Mouse (Mus musculus): Measurements from ENCODE around the gene Irs3. TPM values are rescaled to one million over a fixed set of nuclear protein-coding genes. Genes with fewer than 3 reads are reported as not detected.

Gene Irs3
- polyA plus RNA-seq, 1 experiment: 0.04 TPM

GRCm38 (mm10) chr5:137654746-137655145, 9.2 kb upstream of the Irs3 start:
- Histone ChIP-seq H3K27me3 (ENCODE audit: control insufficient read depth, insufficient read depth, insufficient read length) (no peaks in the 10 kb centered on the region), H3K36me3 (ENCODE audit: control insufficient read depth, insufficient read depth) (no peaks in the 10 kb centered on the region), H3ac (ENCODE audit: control insufficient read depth, insufficient read length) (no peak overlapping the region), H3K4me3 (no peak overlapping the region), H3K79me2 (ENCODE audit: control insufficient read depth, insufficient read depth) (no peaks in the 10 kb centered on the region), H3K4me2 (ENCODE audit: low read depth) (no peak overlapping the region)
- TF ChIP-seq REST (IDR thresholded peaks at IDR 0.05; ENCODE audit: insufficient read depth, insufficient read length) (no peak), TCF3 (IDR thresholded peaks at IDR 0.05; ENCODE audit: insufficient read length, low read depth) (no peak)

GRCm38 (mm10) chr5:137653366-137653765, 7.9 kb upstream of the Irs3 start:
- Histone ChIP-seq H3K4me2 (ENCODE audit: low read depth) (no peak overlapping the region), H3K79me2 (ENCODE audit: control insufficient read depth, insufficient read depth) (no peaks in the 10 kb centered on the region), H3K4me3 (no peak overlapping the region), H3ac (ENCODE audit: control insufficient read depth, insufficient read length) (no peak overlapping the region), H3K27me3 (ENCODE audit: control insufficient read depth, insufficient read depth, insufficient read length) (no peaks in the 10 kb centered on the region), H3K36me3 (ENCODE audit: control insufficient read depth, insufficient read depth) (no peaks in the 10 kb centered on the region)
- TF ChIP-seq MYOD1 (IDR thresholded peaks at IDR 0.05; ENCODE audit: control insufficient read depth in 1 of 3, insufficient read length in 2 of 3, low read depth in 2 of 3) (no peak), MAX (IDR thresholded peaks at IDR 0.05; ENCODE audit: low read depth) (no peak)

GRCm38 (mm10) chr5:137652474-137652873, 7.0 kb upstream of the Irs3 start:
- no peaks in the 10 kb centered on the region for H3K36me3 ChIP-seq (ENCODE audit: control insufficient read depth, insufficient read depth)
- H3ac ChIP-seq (ENCODE audit: control insufficient read depth, insufficient read length): no peak overlapping the region
- TF ChIP-seq TCF3 (IDR thresholded peaks at IDR 0.05; ENCODE audit: insufficient read length, low read depth): no peak
- no peak for TF ChIP-seq MAX (IDR thresholded peaks at IDR 0.05; ENCODE audit: low read depth)
- H3K4me2 ChIP-seq (ENCODE audit: low read depth): no peak overlapping the region
- H3K27me3 ChIP-seq (ENCODE audit: control insufficient read depth, insufficient read depth, insufficient read length): no peaks in the 10 kb centered on the region
- no peak overlapping the region for H3K4me3 ChIP-seq
- no peaks in the 10 kb centered on the region for H3K79me2 ChIP-seq (ENCODE audit: control insufficient read depth, insufficient read depth)

GRCm38 (mm10) chr5:137649669-137650571, 4.4 kb upstream of the Irs3 start:
- H3K27me3 ChIP-seq (ENCODE audit: control insufficient read depth, insufficient read depth, insufficient read length): no peaks in the 10 kb centered on the region
- H3ac ChIP-seq (ENCODE audit: control insufficient read depth, insufficient read length): no peak overlapping the region
- H3K4me2 ChIP-seq (ENCODE audit: low read depth): no peak overlapping the region
- H3K79me2 ChIP-seq (ENCODE audit: control insufficient read depth, insufficient read depth): no peaks in the 10 kb centered on the region
- TF ChIP-seq USF1 (IDR thresholded peaks at IDR 0.05; ENCODE audit: low read depth) (no peak), REST (IDR thresholded peaks at IDR 0.05; ENCODE audit: insufficient read depth, insufficient read length) (no peak), MYOD1 (IDR thresholded peaks at IDR 0.05; ENCODE audit: control insufficient read depth in 1 of 3, insufficient read length in 2 of 3, low read depth in 2 of 3) (no peak), POLR2AphosphoS2 (IDR thresholded peaks at IDR 0.05; ENCODE audit: insufficient read length, low read depth) (no peak), CEBPB (IDR thresholded peaks at IDR 0.05; ENCODE audit: insufficient read depth, poor library complexity, severe bottlenecking) (no peak), MAX (IDR thresholded peaks at IDR 0.05; ENCODE audit: low read depth) (no peak), MYOG (IDR thresholded peaks at IDR 0.05; ENCODE audit: control insufficient read depth in 1 of 3, insufficient read depth in 1 of 3, insufficient read length in 2 of 3, low read depth in 2 of 3) (no peak)
- H3K4me3 ChIP-seq: no peak overlapping the region
- no peaks in the 10 kb centered on the region for H3K36me3 ChIP-seq (ENCODE audit: control insufficient read depth, insufficient read depth)

- Histone ChIP-seq H3ac (ENCODE audit: control insufficient read depth, insufficient read length) (no peak overlapping the region), H3K27me3 (ENCODE audit: control insufficient read depth, insufficient read depth, insufficient read length) (no peaks in the 10 kb centered on the region), H3K4me3 (no peak overlapping the region), H3K4me2 (ENCODE audit: low read depth) (no peak overlapping the region), H3K36me3 (ENCODE audit: control insufficient read depth, insufficient read depth) (no peaks in the 10 kb centered on the region), H3K79me2 (ENCODE audit: control insufficient read depth, insufficient read depth) (no peaks in the 10 kb centered on the region)
- TF ChIP-seq TCF12 (IDR thresholded peaks at IDR 0.05; ENCODE audit: insufficient read depth, poor library complexity, severe bottlenecking) (no peak), POLR2AphosphoS2 (IDR thresholded peaks at IDR 0.05; ENCODE audit: insufficient read length, low read depth) (no peak), REST (IDR thresholded peaks at IDR 0.05; ENCODE audit: insufficient read depth, insufficient read length) (no peak), MAX (IDR thresholded peaks at IDR 0.05; ENCODE audit: low read depth) (no peak), E2F4 (IDR thresholded peaks at IDR 0.05; ENCODE audit: insufficient read depth) (no peak), SRF (IDR thresholded peaks at IDR 0.05; ENCODE audit: control insufficient read depth, insufficient read length, low read depth) (no peak), MYOG (IDR thresholded peaks at IDR 0.05; ENCODE audit: control insufficient read depth in 1 of 3, insufficient read depth in 1 of 3, insufficient read length in 2 of 3, low read depth in 2 of 3) (no peak), MYOD1 (IDR thresholded peaks at IDR 0.05; ENCODE audit: control insufficient read depth in 1 of 3, insufficient read length in 2 of 3, low read depth in 2 of 3) (no peak), POLR2A (IDR thresholded peaks at IDR 0.05; ENCODE audit: insufficient read length, low read depth) (no peak), TCF3 (IDR thresholded peaks at IDR 0.05; ENCODE audit: insufficient read length, low read depth) (no peak), USF1 (IDR thresholded peaks at IDR 0.05; ENCODE audit: low read depth) (no peak), CEBPB (IDR thresholded peaks at IDR 0.05; ENCODE audit: insufficient read depth, poor library complexity, severe bottlenecking) (no peak)
Observed at GRCm38 (mm10) chr5:137649251-137649650, 3.7 kb upstream of the Irs3 start.

Measured in myocyte (in vitro differentiated cells).